Mouse (Mus musculus): ENCODE measurements around the gene Ap3b1.

Ap3b1 gene

DNA sequence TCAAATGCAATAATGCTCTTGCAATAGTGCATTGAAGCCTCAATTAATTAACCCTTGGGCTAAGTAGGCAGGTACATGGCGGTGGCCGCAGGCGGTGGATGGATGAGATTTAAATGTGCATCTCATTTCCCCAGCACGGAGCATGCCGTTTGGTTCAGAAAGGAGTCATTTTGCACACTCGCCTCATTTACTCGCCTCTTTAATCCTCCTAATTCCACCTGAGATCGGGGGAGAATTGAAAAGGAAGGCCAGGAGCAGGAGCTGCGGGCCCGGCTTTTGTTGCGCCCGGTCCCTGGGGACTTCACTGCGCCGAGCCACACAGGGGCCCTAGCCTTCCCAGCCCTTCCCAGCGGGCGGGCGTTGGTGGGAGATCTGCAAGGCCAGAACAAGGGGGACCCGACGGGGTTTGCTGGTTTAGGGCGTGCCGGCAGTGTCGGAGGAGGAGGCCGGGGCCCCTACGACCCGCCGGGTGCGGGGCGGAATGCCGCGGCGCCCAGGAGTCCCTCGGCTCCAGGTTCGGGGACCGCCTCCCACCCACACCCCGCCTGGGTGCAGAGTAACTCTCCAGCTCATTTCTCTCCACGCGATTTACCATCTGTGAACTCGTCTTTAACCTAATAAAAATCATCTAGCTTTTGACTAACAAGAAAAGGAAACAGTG, 237.1 kb downstream of the Ap3b1 start:
- DNase-seq (ENCODE audit: low spot score): no peak

GRCm38 (mm10) chr13:94596386-94597033, 237.8 kb downstream of the Ap3b1 start:
- no peak for DNase-seq (ENCODE audit: low spot score)

DNA sequence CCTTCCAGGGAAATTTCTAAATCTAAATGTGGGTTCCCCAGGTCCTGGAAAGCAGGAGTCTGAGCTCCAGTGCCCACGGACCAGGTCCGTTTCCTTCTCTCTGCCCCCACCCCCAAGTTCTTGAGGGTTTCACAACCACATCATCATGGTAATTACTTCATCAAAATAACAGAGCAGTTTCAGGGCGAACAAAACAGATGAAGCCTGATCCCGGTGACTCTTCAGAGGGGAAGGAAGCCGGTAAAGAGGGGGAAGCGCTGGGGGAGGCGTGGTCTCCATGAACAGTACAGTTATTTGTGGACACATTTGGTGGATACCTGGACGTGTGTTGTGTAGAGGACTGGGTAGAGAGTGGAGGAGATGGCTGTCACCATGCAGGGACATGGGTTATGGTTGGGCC, 241.0 kb downstream of the Ap3b1 start:
- DNase-seq (ENCODE audit: low spot score): no peak

DNA sequence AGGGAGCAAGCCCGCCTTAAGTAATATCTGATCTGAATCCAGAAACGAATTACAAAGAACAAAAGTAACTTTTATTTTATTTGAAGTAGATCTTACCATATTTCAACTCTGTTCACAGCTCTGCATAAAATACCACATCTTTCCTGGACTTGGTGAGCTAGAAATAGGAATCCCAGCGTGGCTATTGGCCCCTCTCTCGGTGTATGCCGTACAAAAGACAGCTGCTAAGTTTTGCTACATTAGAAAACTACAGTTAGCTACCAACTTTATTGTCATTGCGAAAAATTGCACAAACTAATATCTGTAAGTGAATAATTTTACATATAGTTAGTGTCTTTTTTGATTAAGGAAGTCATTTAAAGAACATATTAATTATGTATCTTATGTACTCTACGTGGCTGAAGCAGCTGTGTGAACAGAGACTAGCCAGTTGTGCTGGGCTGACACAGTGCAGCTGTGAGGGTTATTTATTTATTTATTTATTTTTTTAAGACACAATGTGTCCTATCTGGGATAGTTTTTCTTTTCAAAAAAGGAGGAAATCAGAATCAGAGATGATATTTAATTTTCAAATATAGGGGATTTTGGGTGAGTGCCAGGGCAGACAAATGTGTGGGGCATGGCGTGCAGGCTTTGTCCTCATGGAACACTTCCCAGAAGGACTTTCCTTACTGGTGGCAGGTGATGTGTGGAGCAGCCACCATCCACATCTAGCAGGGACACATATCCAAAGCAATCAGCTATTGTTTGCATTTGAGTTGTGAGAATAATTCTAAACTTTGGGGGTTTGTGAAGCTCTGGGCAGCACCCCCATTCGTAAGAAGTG, 248.5 kb downstream of the Ap3b1 start:
- no peak for DNase-seq (ENCODE audit: low spot score)

DNA sequence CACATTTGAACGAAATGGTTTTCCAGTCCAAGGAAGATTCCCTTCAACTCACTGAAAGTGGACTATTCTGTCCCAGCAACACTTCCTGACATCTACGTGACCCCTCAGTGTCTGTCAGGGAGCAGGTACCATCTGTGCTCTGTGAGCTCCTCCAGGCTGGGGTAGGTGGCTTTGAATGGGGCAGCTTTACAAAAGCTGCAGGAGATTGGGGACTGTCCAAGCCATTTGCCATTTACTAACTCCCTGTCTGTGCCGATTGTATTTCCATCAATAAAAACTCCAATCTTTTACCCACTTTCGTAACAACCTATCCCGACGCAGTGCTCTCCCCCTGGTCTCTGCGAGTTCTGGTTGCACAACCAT, 249.1 kb downstream of the Ap3b1 start:
- no peak for DNase-seq (ENCODE audit: low spot score)

DNA sequence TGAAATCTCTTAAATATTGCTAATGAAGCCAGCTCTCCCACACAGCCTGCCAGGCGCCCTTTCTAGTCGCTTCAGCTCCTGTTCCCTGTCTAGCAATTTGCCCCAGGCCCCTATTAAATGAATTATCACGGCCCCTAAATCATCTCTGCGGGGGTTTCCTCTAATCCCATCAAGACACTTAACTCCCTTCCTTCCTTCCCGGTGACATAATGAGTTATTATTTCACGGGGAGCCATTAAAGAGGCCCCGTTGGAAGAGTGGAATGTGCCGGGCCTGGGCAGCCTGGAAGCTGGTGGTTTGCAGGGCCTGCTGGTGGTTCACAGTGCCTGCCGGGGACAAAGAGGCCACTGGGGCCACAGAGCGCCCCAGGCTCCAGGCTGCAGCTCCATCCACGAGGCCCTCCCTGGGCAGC, 249.7 kb downstream of the Ap3b1 start:
- no peak for DNase-seq (ENCODE audit: low spot score)

GRCm38 (mm10) chr13:94608947-94609346, 250.2 kb downstream of the Ap3b1 start:
- DNase-seq (ENCODE audit: low spot score): no peak
